ENCODE assay signal across 10 mouse cellular contexts in the genomic region with DNA sequence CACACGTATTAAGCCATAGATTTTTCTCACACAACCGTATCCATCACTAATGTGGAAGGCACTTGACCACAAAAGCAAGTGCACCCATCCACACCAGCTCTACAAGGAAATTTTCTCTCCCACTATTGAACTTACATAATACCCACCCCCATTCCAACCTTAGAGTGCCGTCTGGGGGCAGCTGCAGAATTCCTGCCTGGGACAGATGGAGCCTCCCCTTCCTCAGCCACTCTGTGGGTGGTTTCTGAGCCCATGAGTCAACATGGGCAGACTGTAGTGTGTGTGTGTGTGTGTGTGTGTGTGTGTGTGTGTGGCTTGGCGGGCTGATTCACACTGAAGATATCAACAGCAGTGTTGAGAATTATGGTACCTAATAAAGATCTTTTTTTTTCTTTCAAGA.
DNase-seq lines count a peak whose midpoint lies in the region; ATAC-seq and TF ChIP-seq lines count a peak whose summit lies in the region.
"Had no signal": no experiment of that assay in that cellular context is flagged by ENCODE, and none has a peak within 500 bp of the region (broad histone marks: within the 10 kb centered on the region; RNA-seq: fewer than 3 reads in every experiment).

No protein-coding gene starts in this region.

- H3K4me2 ChIP-seq in stomach, postnatal 0 days (replicated peaks; ENCODE audit: low read depth): no peak overlapping the region

- peak overlapping the region; percentile 66 for H3K4me3 ChIP-seq in hindbrain, embryonic 10.5 days
- H3K4me3 ChIP-seq in stomach, postnatal 0 days (ENCODE audit: low read depth, low read length): no peak overlapping the region

- H3K4me1 ChIP-seq in hindbrain, embryonic 10.5 days (replicated peaks): peaks cover 83% of the 10 kb centered on the region
- no peaks in the 10 kb centered on the region for H3K4me1 ChIP-seq in stomach, postnatal 0 days (replicated peaks; ENCODE audit: control insufficient read depth, insufficient read depth)

- no peak for ATAC-seq in stomach, postnatal 0 days (ENCODE audit: low FRiP score, low TSS enrichment)
- ATAC-seq in erythroblast, adult 5-6 weeks (replicated peaks; ENCODE audit: low FRiP score, poor library complexity, severe bottlenecking): no peak

- H3K9ac ChIP-seq in stomach, postnatal 0 days (ENCODE audit: low read length): no peak overlapping the region

- DNase-seq in layer of hippocampus, adult 11-12 months (ENCODE audit: low spot score): peak; percentile 80
- DNase-seq in layer of hippocampus, adult 9-10 months (ENCODE audit: low spot score): no peak
- no peak for DNase-seq in hindbrain, embryonic 10.5 days (ENCODE audit: low spot score)
- peak; percentile 68 for DNase-seq in left cerebral cortex, postnatal 4 days
- peak; percentile 81 to 82 for DNase-seq in right cerebral cortex, postnatal 36 days (ENCODE audit: low spot score in 2 of 2)
- DNase-seq in stomach, postnatal 0 days (ENCODE audit: low spot score): no peak
- DNase-seq in kidney, adult 11 months: no peak
- DNase-seq: lung, postnatal 4 days had no signal

- no peak for TF ChIP-seq CTCF in stomach, postnatal 0 days (IDR thresholded peaks at IDR 0.05; ENCODE audit: low read depth)

- WGBS in hindbrain, embryonic 10.5 days: 35% methylated on average over 4 of the region's 4 CpGs
- WGBS in stomach, postnatal 0 days: 27% methylated on average over 4 of the region's 4 CpGs

- intact Hi-C loops in left cerebral cortex, postnatal 4 days (cut with DNase I): no loop called here

- H3K9me3 ChIP-seq in hindbrain, embryonic 10.5 days: no peaks in the 10 kb centered on the region
- no peaks in the 10 kb centered on the region for H3K9me3 ChIP-seq in stomach, postnatal 0 days (ENCODE audit: control insufficient read depth, low read length)

- H3K36me3 ChIP-seq in hindbrain, embryonic 10.5 days: peaks cover 14% of the 10 kb centered on the region; the same call in 1 of the 2 replicates
- no peaks in the 10 kb centered on the region for H3K36me3 ChIP-seq in stomach, postnatal 0 days (ENCODE audit: control insufficient read depth, insufficient read depth, low read length)

- H3K27ac ChIP-seq in hindbrain, embryonic 10.5 days: peak overlapping the region; percentile 94
- H3K27ac ChIP-seq in stomach, postnatal 0 days (replicated peaks): no peak overlapping the region
- H3K27ac ChIP-seq: kidney, postnatal 0 days had no signal

- no peak for TF ChIP-seq EP300 in stomach, postnatal 0 days (optimal IDR thresholded peaks at IDR 0.05)

- peaks cover 73% of the 10 kb centered on the region for H3K27me3 ChIP-seq in hindbrain, embryonic 10.5 days (ENCODE audit: insufficient read depth, poor library complexity, severe bottlenecking)
- H3K27me3 ChIP-seq in stomach, postnatal 0 days (ENCODE audit: control insufficient read depth, insufficient read depth, low read length): peaks cover 4% of the 10 kb centered on the region; the same call in 1 of the 2 replicates

Comparison
In these comparisons a context has a peak if more than half of its experiments do, and no peak if none do; other contexts are left out.
1. DNase-seq: peak in layer of hippocampus, adult 11-12 months (single experiment), left cerebral cortex, postnatal 4 days (single experiment) and right cerebral cortex, postnatal 36 days (2 of 2); none in layer of hippocampus, adult 9-10 months (single experiment), hindbrain, embryonic 10.5 days (single experiment), stomach, postnatal 0 days (single experiment) and kidney, adult 11 months (single experiment).